25 mouse cellular contexts compared by ENCODE assay signal in genomic region chr1:38310076-38310475, GRCm38 (mm10).
DNase-seq lines count a peak whose midpoint lies in the region; ATAC-seq and TF ChIP-seq lines count a peak whose summit lies in the region.
"Had no signal": no experiment of that assay in that cellular context is flagged by ENCODE, and none has a peak within 500 bp of the region (broad histone marks: within the 10 kb centered on the region; RNA-seq: fewer than 3 reads in every experiment).

No protein-coding gene starts in this region.

- H3K36me3 ChIP-seq in limb, embryonic 14.5 days (ENCODE audit: control insufficient read depth, insufficient read depth, low read length), result no peaks in the 10 kb centered on the region
- H3K36me3 ChIP-seq in limb, embryonic 10.5 days, result peaks cover 39% of the 10 kb centered on the region
- H3K36me3 ChIP-seq: embryonic facial prominence, embryonic 15.5 days; forebrain, embryonic 10.5 days; forebrain, embryonic 12.5 days; G1E had no signal

- no peak overlapping the region for H3K4me2 ChIP-seq in limb, embryonic 14.5 days (replicated peaks; ENCODE audit: low read depth, low read length, severe bottlenecking)
- H3K4me2 ChIP-seq: embryonic facial prominence, embryonic 12.5 days; embryonic facial prominence, embryonic 15.5 days; forebrain, embryonic 12.5 days had no signal

- H3K4me3 ChIP-seq in limb, embryonic 14.5 days (replicated peaks; ENCODE audit: low read length), result no peak overlapping the region
- H3K4me3 ChIP-seq in limb, embryonic 10.5 days, result no peak overlapping the region
- H3K4me3 ChIP-seq: embryonic facial prominence, embryonic 12.5 days; embryonic facial prominence, embryonic 15.5 days; erythroblast, embryonic 14.5 days; forebrain, embryonic 10.5 days; forebrain, embryonic 12.5 days had no signal

- ATAC-seq in limb, embryonic 14.5 days (ENCODE audit: low FRiP score, low read depth), result no peak
- no peak for ATAC-seq in megakaryocyte progenitor cell, adult 5-6 weeks (replicated peaks; ENCODE audit: poor library complexity)
- ATAC-seq: CD4-positive, CD25-positive, alpha-beta regulatory T cell, adult 4 months; forebrain, embryonic 14.5 days; forebrain, embryonic 16.5 days had no signal

- WGBS in limb, embryonic 14.5 days, result 63% methylated on average over 4 of the region's 4 CpGs
- 95% methylated on average over 4 of the region's 4 CpGs for WGBS in limb, embryonic 10.5 days

- H3K9me3 ChIP-seq in limb, embryonic 14.5 days (ENCODE audit: control insufficient read depth, low read length), result no peaks in the 10 kb centered on the region
- H3K9me3 ChIP-seq in limb, embryonic 10.5 days (replicated peaks), result no peaks in the 10 kb centered on the region
- H3K9me3 ChIP-seq: embryonic facial prominence, embryonic 12.5 days; embryonic facial prominence, embryonic 15.5 days; forebrain, embryonic 10.5 days; forebrain, embryonic 12.5 days; G1E had no signal

- DNase-seq in limb, embryonic 14.5 days (ENCODE audit: low spot score), result peak; percentile 42
- DNase-seq in limb, embryonic 10.5 days (ENCODE audit: low spot score), result no peak
- DNase-seq in NIH3T3 (ENCODE audit: low read depth), result peak; percentile 80
- no peak for DNase-seq in cerebellum, postnatal 4 days (ENCODE audit: low spot score in 2 of 2)
- DNase-seq: adrenal gland, adult 8-10 months; adrenal gland, postnatal 14 days; adrenal gland, postnatal 36 days; B cell, adult 2 months; cerebellum, adult 11-12 months; cerebellum, adult 2 months; cerebellum, adult 9-10 months; cerebellum, postnatal 10 days; cerebellum, postnatal 25 days; embryo, embryonic 11 days had no signal

- H3K27me3 ChIP-seq in limb, embryonic 14.5 days (ENCODE audit: control insufficient read depth, insufficient read depth, low read length), result no peaks in the 10 kb centered on the region
- H3K27me3 ChIP-seq in limb, embryonic 10.5 days (ENCODE audit: low read depth, poor library complexity, severe bottlenecking), result no peaks in the 10 kb centered on the region
- H3K27me3 ChIP-seq: CH12.LX; embryonic facial prominence, embryonic 12.5 days; embryonic facial prominence, embryonic 15.5 days; forebrain, embryonic 12.5 days had no signal

- H3K9ac ChIP-seq in limb, embryonic 14.5 days (ENCODE audit: low read depth, low read length, severe bottlenecking), result no peak overlapping the region
- H3K9ac ChIP-seq: embryonic facial prominence, embryonic 12.5 days; embryonic facial prominence, embryonic 15.5 days; forebrain, embryonic 12.5 days had no signal

- H3K4me1 ChIP-seq in limb, embryonic 14.5 days (ENCODE audit: control insufficient read depth, insufficient read depth, low read length), result peaks cover 31% of the 10 kb centered on the region
- peaks cover 22% of the 10 kb centered on the region for H3K4me1 ChIP-seq in limb, embryonic 10.5 days
- H3K4me1 ChIP-seq: forebrain, embryonic 10.5 days had no signal

- no peak overlapping the region for H3K27ac ChIP-seq in limb, embryonic 14.5 days (replicated peaks; ENCODE audit: low read depth, low read length)
- no peak overlapping the region for H3K27ac ChIP-seq in limb, embryonic 10.5 days
- H3K27ac ChIP-seq: embryonic facial prominence, embryonic 12.5 days; embryonic facial prominence, embryonic 15.5 days; forebrain, embryonic 10.5 days; forebrain, embryonic 12.5 days had no signal

- no peak for TF ChIP-seq POLR2A in limb, embryonic 14.5 days (IDR thresholded peaks at IDR 0.05; ENCODE audit: borderline replicate concordance, extremely low read depth, insufficient read depth, insufficient read length)

Comparison
In these comparisons a context has a peak if more than half of its experiments do, and no peak if none do; other contexts are left out.
1. DNase-seq: peak in limb, embryonic 14.5 days (single experiment) and NIH3T3 (single experiment); none in limb, embryonic 10.5 days (single experiment) and cerebellum, postnatal 4 days (0 of 2).